Mouse (Mus musculus) C2C12 (cell line): ENCODE results near the gene Ttf2. TPM values are rescaled to one million over a fixed set of nuclear protein-coding genes. Genes with fewer than 3 reads are reported as not detected.
A peak's percentile ranks its signal among the peaks of the same experiment; 100 is the strongest.

Source experiments
- H3K27me3 ChIP-seq: one replicate; pipeline ENCODE4 v1.6.1; 2011; ENCODE audit not compliant: control insufficient read depth, insufficient read depth, insufficient read length
- H3K36me3 ChIP-seq: one replicate; pipeline ENCODE4 v1.6.1; 2011; ENCODE audit not compliant: control insufficient read depth, insufficient read depth
- H3K4me3 ChIP-seq: one replicate; pipeline ENCODE4 v1.5.1; 2011; ENCODE audit warnings: mild to moderate bottlenecking, control low read depth; ENCODE audit not compliant: poor library complexity, insufficient read depth, severe bottlenecking
- H3K79me2 ChIP-seq: one replicate; pipeline ENCODE4 v1.6.1; 2011; ENCODE audit not compliant: control insufficient read depth, insufficient read depth
- H3K79me3 ChIP-seq: one replicate; pipeline ENCODE4 v1.6.1; 2011; ENCODE audit warnings: low read depth, control low read depth
- H3ac ChIP-seq: one replicate; pipeline ENCODE3; 2011; ENCODE audit warnings: low read depth; ENCODE audit not compliant: control insufficient read depth, insufficient read length
- CEBPB ChIP-seq: IDR thresholded peaks from one replicate; pipeline ENCODE4 v1.6.1; 2011; ENCODE audit warnings: low read depth, mild to moderate bottlenecking, control low read depth, moderate library complexity
- CTCF ChIP-seq: IDR thresholded peaks from one replicate; pipeline ENCODE4 v1.5.1; 2011; ENCODE audit not compliant: control insufficient read depth, insufficient read depth, insufficient read length
- FOSL1 ChIP-seq: IDR thresholded peaks from one replicate; pipeline ENCODE4 v1.8.0; 2011; ENCODE audit warnings: mild to moderate bottlenecking, low read length; ENCODE audit not compliant: poor library complexity, insufficient read depth, severe bottlenecking
- MAX ChIP-seq: IDR thresholded peaks from one replicate; pipeline ENCODE4 v1.6.1; 2011; ENCODE audit warnings: mild to moderate bottlenecking, control low read depth
- MYOD1 ChIP-seq: IDR thresholded peaks from one replicate; pipeline ENCODE4 v1.6.1; 2011; ENCODE audit warnings: low read depth; ENCODE audit not compliant: control insufficient read depth, insufficient read length
- MYOG ChIP-seq: IDR thresholded peaks from one replicate; pipeline ENCODE4 v1.6.1; 2011; ENCODE audit not compliant: control insufficient read depth, insufficient read length; ENCODE audit errors: extremely low read depth
- USF1 ChIP-seq: IDR thresholded peaks from one replicate; pipeline ENCODE4 v1.6.1; 2011; ENCODE audit warnings: low read depth, mild to moderate bottlenecking, control low read depth, moderate library complexity
- polyA plus RNA-seq: library from polyadenylated mRNA; unstranded; fragments of >200 nt; fragmentation: generic; extraction: Trizol; gene quantifications from one replicate; pipeline ENCODE4 v1.2.1, GENCODE M21; 2012; ENCODE audit warnings: missing spikeins

Ttf2 gene
- polyA plus RNA-seq, 1 experiment, result 10.2 TPM

- no peak for TF ChIP-seq MAX
- no peak for TF ChIP-seq USF1
- TF ChIP-seq MYOG, result no peak
- no peak for TF ChIP-seq MYOD1
- TF ChIP-seq CEBPB, result no peak
- TF ChIP-seq FOSL1, result no peak
- TF ChIP-seq CTCF, result no peak
These were observed 62.5 kb downstream of the Ttf2 start for GRCm38 (mm10) chr3:100906916-100907315.

GRCm38 (mm10) chr3:100906128-100906527, 63.3 kb downstream of the Ttf2 start:
- Histone ChIP-seq H3ac (no peak overlapping the region), H3K27me3 (no peaks in the 10 kb centered on the region), H3K36me3 (no peaks in the 10 kb centered on the region), H3K79me3 (no peaks in the 10 kb centered on the region), H3K4me3 (no peak overlapping the region), H3K79me2 (no peaks in the 10 kb centered on the region)
- TF ChIP-seq MAX (no peak), MYOD1 (peak; percentile 42)

More at GRCm38 (mm10) chr3:100906916-100907315, 62.5 kb downstream of the Ttf2 start:
- Histone ChIP-seq H3K79me3 (no peaks in the 10 kb centered on the region), H3ac (no peak overlapping the region), H3K36me3 (no peaks in the 10 kb centered on the region), H3K79me2 (no peaks in the 10 kb centered on the region), H3K4me3 (no peak overlapping the region), H3K27me3 (no peaks in the 10 kb centered on the region)

- TF ChIP-seq USF1 (no peak), FOSL1 (no peak), CTCF (no peak), CEBPB (no peak), MYOD1 (no peak)
- Histone ChIP-seq H3K79me3 (no peaks in the 10 kb centered on the region), H3ac (no peak overlapping the region), H3K36me3 (no peaks in the 10 kb centered on the region), H3K4me3 (no peak overlapping the region), H3K79me2 (no peaks in the 10 kb centered on the region), H3K27me3 (no peaks in the 10 kb centered on the region)
These were observed 74.0 kb downstream of the Ttf2 start for GRCm38 (mm10) chr3:100895500-100895899.

- no peaks in the 10 kb centered on the region for H3K79me2 ChIP-seq
- no peaks in the 10 kb centered on the region for H3K36me3 ChIP-seq
- H3K27me3 ChIP-seq, result no peaks in the 10 kb centered on the region
- no peaks in the 10 kb centered on the region for H3K79me3 ChIP-seq
- no peak overlapping the region for H3K4me3 ChIP-seq
- no peak for TF ChIP-seq MYOD1
- no peak for TF ChIP-seq CTCF
- no peak for TF ChIP-seq MAX
- TF ChIP-seq MYOG, result no peak
- TF ChIP-seq USF1, result no peak
- TF ChIP-seq CEBPB, result no peak
- no peak for TF ChIP-seq FOSL1
- H3ac ChIP-seq, result no peak overlapping the region
These were observed 76.8 kb downstream of the Ttf2 start for GRCm38 (mm10) chr3:100892383-100893335.

GRCm38 (mm10) chr3:100890406-100890805, 79.1 kb downstream of the Ttf2 start:
- TF ChIP-seq CEBPB, result no peak
- no peak for TF ChIP-seq USF1
- TF ChIP-seq CTCF, result no peak
- H3K36me3 ChIP-seq, result no peaks in the 10 kb centered on the region

GRCm38 (mm10) chr3:100889234-100889633, 80.2 kb downstream of the Ttf2 start:
- H3K36me3 ChIP-seq, result no peaks in the 10 kb centered on the region
- H3K4me3 ChIP-seq, result no peak overlapping the region
- no peak for TF ChIP-seq MYOG
- TF ChIP-seq MYOD1, result peak; percentile 27
- peak; percentile 73 for TF ChIP-seq FOSL1
- no peak for TF ChIP-seq CEBPB
- TF ChIP-seq MAX, result no peak
- TF ChIP-seq USF1, result no peak
- no peak for TF ChIP-seq CTCF
- no peaks in the 10 kb centered on the region for H3K79me3 ChIP-seq
- H3ac ChIP-seq, result no peak overlapping the region
- H3K79me2 ChIP-seq, result no peaks in the 10 kb centered on the region
- H3K27me3 ChIP-seq, result no peaks in the 10 kb centered on the region

More at GRCm38 (mm10) chr3:100890406-100890805, 79.1 kb downstream of the Ttf2 start:
- Histone ChIP-seq H3K27me3 (no peaks in the 10 kb centered on the region), H3ac (no peak overlapping the region), H3K4me3 (no peak overlapping the region), H3K79me2 (no peaks in the 10 kb centered on the region), H3K79me3 (no peaks in the 10 kb centered on the region)

Other genes starting within 250 kb of the Ttf2 start
- 0.01 TPM for gene Vtcn1, start 144.2 kb downstream of the Ttf2 start, polyA plus RNA-seq
- 3.6 TPM for gene Trim45, start 47.5 kb downstream of the Ttf2 start, polyA plus RNA-seq
- 0.01 TPM for gene Cd101, start 59.9 kb upstream of the Ttf2 start, polyA plus RNA-seq
- gene Ptgfrn, start 140.6 kb upstream of the Ttf2 start, polyA plus RNA-seq, result 42.8 TPM